8 mouse cellular contexts compared by ENCODE assay signal in genomic region chr10:13682565-13682964, GRCm38 (mm10).
DNase-seq lines count a peak whose midpoint lies in the region; ATAC-seq lines count a peak whose summit lies in the region.

No protein-coding gene starts in this region.

- WGBS in lung, embryonic 16.5 days: 58% methylated on average over 3 of the region's 3 CpGs

- no peak overlapping the region for H3K9ac ChIP-seq in lung, embryonic 16.5 days (ENCODE audit: low read length)

- no peaks in the 10 kb centered on the region for H3K36me3 ChIP-seq in lung, embryonic 16.5 days (ENCODE audit: control insufficient read depth, insufficient read depth, low read length)

- ATAC-seq in common myeloid progenitor, adult 5-6 weeks (replicated peaks; ENCODE audit: low read depth, poor library complexity, severe bottlenecking): peak; percentile 56
- ATAC-seq in lung, embryonic 16.5 days (ENCODE audit: low read depth): peak; percentile 56; the same call in 1 of the 2 replicates

- H3K27me3 ChIP-seq in lung, embryonic 16.5 days (ENCODE audit: control insufficient read depth, insufficient read depth, low read depth, low read length): no peaks in the 10 kb centered on the region

- no peak overlapping the region for H3K4me2 ChIP-seq in lung, embryonic 16.5 days (ENCODE audit: low read depth, low read length)

- H3K9me3 ChIP-seq in lung, embryonic 16.5 days (ENCODE audit: control insufficient read depth, low read length): no peaks in the 10 kb centered on the region

- H3K4me1 ChIP-seq in lung, embryonic 16.5 days (replicated peaks; ENCODE audit: control insufficient read depth, insufficient read depth, low read length): no peaks in the 10 kb centered on the region

- peak; percentile 22 for DNase-seq in adrenal gland, postnatal 10 days
- no peak for DNase-seq in adrenal gland, postnatal 25 days
- peak; percentile 34 for DNase-seq in layer of hippocampus, adult 9-11 months
- DNase-seq in layer of hippocampus, postnatal 36 days: no peak
- no peak for DNase-seq in frontal cortex, postnatal 14 days (ENCODE audit: low spot score in 2 of 2)
- no peak for DNase-seq in adrenal gland, postnatal 4 days (ENCODE audit: low spot score in 2 of 2)

- no peak overlapping the region for H3K27ac ChIP-seq in lung, embryonic 16.5 days (ENCODE audit: low read length)

- H3K4me3 ChIP-seq in lung, embryonic 16.5 days (ENCODE audit: low read length): no peak overlapping the region

Comparison
In these comparisons a context has a peak if more than half of its experiments do, and no peak if none do; other contexts are left out.
1. DNase-seq: peak in adrenal gland, postnatal 10 days (single experiment) and layer of hippocampus, adult 9-11 months (single experiment); none in adrenal gland, postnatal 25 days (single experiment), layer of hippocampus, postnatal 36 days (0 of 2), frontal cortex, postnatal 14 days (0 of 2) and adrenal gland, postnatal 4 days (0 of 2).